Mouse (Mus musculus) retina, postnatal 1 day (tissue): Measurements from ENCODE around the gene Wbp2nl.
A peak's percentile ranks its signal among the peaks of the same experiment; 100 is the strongest.

ENCODE experiments used
- DNase-seq: peaks from one replicate; pipeline ENCODE4 v3.0.0-alpha.2; 2012

Gene Wbp2nl

GRCm38 (mm10) chr15:82298764-82299561 is at the start of gene Wbp2nl:
Gene Wbp2nl (plus strand): TSS chr15:82298954.
- DNase-seq: peak; percentile 31

- DNase-seq: no peak
Observed at GRCm38 (mm10) chr15:82251579-82251978, 47.2 kb upstream of the Wbp2nl start.

GRCm38 (mm10) chr15:82252097-82252496 is 46.7 kb upstream of the Wbp2nl start, which contains the start of gene 1500009C09Rik:
Gene 1500009C09Rik (plus strand): TSS chr15:82252397.
- DNase-seq: no peak

DNA sequence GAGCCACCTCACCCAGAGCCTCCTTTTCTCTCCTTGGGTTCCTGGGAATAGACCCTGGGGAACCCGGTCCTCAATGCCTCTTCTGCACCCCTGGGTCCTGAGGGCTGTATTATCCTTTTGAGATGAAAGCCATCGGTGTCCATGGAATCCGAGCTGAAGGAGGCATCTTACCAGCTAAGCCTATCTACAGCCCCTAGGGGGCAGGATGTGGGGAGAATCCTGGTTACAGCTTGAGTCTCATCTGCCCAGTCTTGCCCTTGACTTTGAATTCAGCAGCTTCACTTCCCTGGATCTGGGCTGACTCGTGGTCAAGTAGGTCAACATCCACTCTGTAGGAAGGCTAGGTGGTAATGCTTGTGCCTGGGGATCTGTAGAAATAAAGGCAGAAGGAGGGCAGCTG is 43.5 kb upstream of the Wbp2nl start:
- DNase-seq: peak; percentile 51

GRCm38 (mm10) chr15:82255944-82256383 is 42.8 kb upstream of the Wbp2nl start:
- DNase-seq: peak; percentile 85

DNA sequence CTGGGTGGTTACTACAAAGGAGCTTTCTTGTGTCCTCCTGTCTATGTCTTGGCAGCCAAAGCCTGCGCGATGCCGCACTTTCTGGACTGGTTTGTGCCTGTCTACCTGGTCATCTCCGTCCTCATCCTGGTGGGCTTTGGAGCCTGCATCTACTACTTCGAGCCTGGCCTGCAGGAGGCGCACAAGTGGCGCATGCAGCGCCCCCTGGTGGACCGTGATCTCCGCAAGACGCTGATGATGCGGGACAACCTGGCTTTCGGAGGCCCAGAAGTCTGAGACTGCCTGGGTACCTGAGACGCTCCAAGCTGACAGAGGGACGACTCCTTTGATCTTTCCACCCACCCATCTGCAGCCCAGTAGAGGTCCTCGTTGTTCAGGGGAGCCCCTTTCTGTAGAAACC is 39.2 kb upstream of the Wbp2nl start:
- DNase-seq: peak; percentile 79

GRCm38 (mm10) chr15:82266356-82266755 is 32.4 kb upstream of the Wbp2nl start:
- peak; percentile 75 for DNase-seq

GRCm38 (mm10) chr15:82268185-82268584 is 30.6 kb upstream of the Wbp2nl start:
- DNase-seq: peak; percentile 63

DNA sequence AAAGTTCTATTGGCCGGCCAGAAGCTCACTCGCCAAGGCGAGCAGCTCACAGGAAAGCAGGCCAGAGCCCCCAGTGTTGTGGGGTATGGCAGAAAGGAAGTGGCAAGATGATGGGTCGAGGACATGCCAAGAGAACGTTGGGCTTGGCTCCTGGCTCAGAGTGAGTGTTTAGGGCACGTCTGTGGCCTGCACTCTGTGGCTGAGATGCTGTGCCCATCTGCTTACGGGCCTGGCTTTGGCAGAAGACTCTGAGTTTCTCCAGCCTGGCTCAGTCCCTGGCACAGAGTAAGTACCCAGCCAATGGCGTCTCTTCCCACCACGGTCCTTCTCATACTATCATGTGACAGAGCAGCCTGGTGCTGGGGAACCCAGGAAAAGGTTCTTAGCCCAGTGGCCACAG is 30.0 kb upstream of the Wbp2nl start:
- no peak for DNase-seq

DNA sequence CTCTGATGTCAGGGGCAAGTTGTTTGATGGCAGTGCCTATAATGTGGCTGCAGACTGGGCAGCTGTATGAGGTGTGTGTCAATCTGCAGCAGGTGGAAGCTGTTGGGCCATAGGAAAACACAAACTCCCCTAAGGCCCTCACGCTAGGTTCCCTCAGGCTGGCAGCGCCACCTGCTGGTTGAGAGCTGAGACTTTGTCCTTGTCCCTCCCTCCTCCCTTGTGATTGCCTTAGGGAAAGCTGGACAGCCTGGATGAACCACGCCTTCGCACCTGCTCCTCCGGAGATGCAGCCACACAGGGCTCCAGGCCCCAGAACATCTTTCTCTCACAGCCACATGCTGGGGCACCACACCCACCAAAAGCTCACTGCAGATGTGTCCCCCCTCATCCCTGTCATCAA is 27.6 kb upstream of the Wbp2nl start:
- peak; percentile 91 for DNase-seq

GRCm38 (mm10) chr15:82272295-82272694 is 26.5 kb upstream of the Wbp2nl start:
- no peak for DNase-seq

DNA sequence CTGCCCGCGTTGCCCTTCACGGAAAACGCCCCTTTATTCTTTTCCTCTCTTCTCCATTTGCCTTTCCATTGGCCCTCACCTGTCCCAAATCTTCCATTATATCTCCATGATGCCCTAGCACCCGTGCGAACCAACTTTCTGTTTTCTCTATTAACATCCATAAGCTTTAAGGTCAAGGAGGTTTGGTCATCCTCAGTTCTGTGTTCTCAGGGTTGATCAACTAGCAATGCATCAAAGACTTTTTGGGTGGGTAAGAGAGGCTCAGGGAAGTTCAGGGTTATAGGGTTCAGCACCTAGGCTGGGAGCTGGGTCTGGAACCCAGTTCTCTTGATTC is 24.2 kb upstream of the Wbp2nl start, which contains the start of gene Sept3:
Gene Sept3 (plus strand): TSS at position 301 of the 334 bp plus-strand sequence.
- no peak for DNase-seq

DNA sequence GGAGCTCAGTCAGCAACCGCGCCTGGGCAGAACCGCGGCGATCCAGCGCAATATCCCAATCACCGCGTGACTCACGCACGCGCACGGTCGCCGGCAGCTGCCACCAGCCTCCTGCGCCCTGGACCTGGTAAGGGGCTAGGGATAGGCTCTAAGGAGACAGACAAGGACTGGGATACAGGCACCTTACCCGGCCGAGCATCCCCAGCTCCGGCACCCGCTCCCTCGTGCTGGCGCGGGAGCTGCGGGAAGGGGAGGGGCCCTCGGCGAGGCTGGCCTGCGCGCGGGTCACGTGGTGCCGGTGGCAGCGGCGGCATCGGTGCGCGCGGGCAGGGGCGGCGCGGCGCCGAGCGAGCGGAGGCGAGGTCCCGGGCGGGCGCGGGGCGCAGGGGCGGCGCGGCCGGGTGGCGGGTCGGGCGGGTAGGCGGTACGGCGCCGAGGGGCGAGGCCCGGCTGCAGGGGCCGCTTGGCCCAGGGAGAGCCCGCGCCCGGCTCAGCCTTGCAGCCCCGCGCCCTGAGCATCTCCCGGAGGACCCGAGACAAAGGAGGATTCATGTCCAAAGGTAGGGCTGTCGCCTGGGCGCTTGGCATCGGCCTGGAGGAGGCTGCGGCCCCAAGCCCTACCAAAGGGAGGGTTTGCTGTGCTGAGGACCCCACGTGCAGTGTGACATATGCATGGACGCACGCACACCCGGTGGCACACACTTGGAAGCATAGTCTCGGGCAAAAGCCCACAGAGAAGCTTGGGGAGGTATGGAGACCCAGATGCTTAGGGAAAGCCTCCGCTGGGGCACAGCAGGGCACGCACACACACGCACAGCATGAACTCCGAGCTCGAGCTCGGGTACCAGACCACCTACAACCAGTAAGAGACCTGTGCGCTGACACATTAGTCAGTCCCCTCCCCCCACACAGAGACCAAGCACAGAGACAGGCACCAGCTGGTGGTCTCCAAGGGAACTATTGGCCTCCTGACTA is 23.5 kb upstream of the Wbp2nl start:
- peak; percentile 78 for DNase-seq

DNA sequence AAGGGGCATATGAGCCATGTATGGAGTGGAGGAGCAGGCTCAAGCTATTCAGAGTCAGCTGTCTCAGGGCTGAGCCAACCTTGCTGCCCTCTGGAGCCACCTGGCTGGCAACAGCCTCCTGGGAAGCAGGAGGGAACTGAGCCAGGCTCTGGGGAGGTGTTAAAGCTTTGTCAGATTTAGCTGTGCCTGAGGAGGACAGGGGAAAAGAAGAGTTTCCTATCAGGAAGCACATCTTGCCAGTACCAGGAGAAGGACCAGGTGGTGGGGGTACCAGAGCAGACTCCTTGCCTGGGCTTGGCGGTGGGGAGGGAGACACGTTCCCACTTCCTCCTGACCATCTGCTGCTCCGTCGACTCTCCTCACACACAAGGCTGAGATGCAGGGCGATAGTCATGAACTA is 21.2 kb upstream of the Wbp2nl start:
- no peak for DNase-seq

DNA sequence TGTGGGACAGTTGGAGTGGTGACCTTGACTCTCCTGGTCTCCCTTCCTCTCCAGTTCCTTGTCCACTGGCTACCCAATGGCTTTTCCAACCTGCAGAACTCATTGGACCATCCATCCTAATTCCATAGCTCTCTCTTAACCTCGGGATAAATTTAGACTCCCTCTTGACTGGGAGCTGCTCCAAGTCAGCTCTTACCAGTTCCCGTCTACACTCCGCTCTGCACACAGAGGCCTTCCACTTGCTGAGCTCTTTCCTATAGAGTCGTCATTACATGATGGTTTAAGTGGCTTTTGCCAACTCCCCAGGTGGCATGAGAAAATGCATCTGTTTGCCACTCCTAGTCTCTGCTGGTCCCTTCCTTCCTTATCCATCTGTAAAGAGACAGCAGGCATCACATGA is 18.1 kb upstream of the Wbp2nl start:
- no peak for DNase-seq

DNA sequence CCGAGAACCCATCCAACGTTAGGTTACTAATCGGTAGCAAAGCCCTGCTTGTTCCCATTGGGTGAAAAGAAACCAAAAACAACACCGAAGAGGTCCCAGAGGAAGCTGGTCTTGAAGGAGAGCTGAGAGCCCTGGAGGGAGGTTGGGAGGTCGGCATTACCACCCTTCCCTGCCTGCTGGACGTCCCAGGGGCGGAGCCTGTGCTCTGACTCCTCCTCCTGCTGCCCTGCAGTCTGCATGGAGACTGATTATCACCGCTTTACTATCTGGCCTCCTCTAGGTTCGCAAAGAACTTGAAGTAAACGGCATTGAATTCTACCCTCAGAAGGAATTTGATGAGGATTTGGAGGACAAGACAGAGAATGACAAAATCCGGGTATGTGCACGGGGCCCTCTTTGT is 12.6 kb upstream of the Wbp2nl start:
- DNase-seq: no peak

- no peak for DNase-seq
Observed at GRCm38 (mm10) chr15:82290252-82290651, 8.5 kb upstream of the Wbp2nl start.

- DNase-seq: no peak
Observed at GRCm38 (mm10) chr15:82292851-82293250, 5.9 kb upstream of the Wbp2nl start.

DNA sequence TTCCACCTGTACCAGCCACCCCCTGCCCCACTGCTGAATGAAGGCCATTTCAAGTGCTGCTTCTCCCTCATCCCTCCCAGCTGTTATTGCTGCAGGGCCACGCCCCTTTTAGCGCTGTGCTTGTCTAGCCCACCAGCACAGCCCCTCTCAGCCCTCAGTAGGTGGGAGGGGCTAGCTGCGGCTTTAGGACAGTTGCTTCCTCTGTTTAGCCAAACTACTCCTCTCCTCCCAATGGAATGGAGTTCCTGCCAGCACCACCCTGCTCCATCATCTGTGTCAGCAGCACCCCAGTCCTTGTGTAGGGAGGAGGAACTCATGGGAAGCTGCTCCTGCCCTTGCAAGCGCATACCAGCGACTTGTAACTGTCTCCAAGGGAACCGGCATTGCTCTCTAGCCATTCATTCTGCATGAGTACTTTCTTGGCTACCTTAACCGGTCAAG is 5.5 kb upstream of the Wbp2nl start:
- DNase-seq: peak; percentile 74

DNA sequence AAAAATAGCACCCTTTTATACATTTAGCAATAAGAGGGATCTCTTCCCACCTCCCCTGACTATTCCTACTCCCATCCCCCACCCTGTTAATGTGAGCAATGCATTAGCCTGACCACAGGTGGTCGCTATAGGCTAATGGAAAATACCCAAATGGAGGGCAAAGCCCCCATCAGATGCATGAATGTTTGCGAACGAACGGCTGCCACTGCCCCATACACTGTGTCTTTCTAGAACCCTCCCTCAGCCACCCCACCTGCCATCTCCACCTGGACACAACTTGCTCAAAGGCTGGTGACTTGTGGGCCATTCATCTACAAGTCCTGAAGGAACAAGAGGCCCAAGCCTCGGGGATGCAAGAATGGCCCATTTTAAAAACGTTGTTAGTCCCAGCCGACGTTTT is 4.7 kb upstream of the Wbp2nl start:
- DNase-seq: peak; percentile 61

- no peak for DNase-seq
Observed at GRCm38 (mm10) chr15:82307107-82307506, 8.4 kb downstream of the Wbp2nl start.

DNA sequence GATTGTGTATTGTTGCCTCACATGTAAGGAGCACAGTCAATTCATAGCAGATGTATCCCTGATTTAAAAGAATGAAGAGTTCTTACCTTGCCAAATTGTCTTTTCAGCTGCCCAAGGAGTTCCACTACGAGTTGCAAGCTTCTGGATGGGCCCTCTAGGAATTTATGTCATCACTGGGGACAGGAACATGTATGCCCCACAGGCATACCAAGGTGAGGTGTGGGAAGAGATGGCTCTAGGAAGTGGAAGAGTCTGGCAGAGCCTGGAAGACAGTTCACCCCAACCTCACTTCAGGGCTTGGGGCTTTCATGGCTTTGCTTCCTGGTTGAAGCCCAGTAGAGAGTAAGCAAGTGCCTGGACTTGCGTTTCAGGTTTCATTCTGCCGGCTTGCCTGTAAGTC is 9.7 kb downstream of the Wbp2nl start:
- DNase-seq: no peak

GRCm38 (mm10) chr15:82317839-82318238 is 19.1 kb downstream of the Wbp2nl start:
- no peak for DNase-seq

DNA sequence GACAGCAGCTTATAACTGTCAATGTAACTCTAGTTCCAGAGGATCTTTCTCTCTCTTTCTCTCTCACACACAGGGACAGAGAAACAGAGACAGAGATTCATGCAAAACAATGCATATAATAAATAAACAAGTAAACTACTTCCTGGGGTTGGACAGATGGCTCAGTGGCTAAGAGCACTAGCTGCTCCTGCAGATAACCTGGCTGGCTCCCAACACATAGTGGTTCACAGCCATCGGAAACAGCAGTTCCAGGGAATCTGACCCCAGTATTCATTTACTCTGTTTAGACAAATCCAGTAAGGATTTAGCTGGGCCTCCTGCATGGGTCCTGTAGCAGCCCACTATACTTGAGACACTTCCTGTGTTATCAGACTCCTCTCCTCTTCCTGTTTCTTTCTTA is 20.9 kb downstream of the Wbp2nl start:
- DNase-seq: no peak
